Mouse (Mus musculus) midbrain, embryonic 15.5 days (tissue): ENCODE measurements at regions not wholly inside any gene's neighbourhood (a gene's known extent, or its start where the extent isn't known, plus 50 kb on each side); places are given as distances from the start of the nearest gene placed in this dataset.

Experiments used
- ATAC-seq: fragments of 200-750 bp; cut with Nextera tagmentation; replicated peaks from 2 replicates; pipeline ENCODE4 v1.8.0; 2017; ENCODE audit warnings: moderate TSS enrichment
- H3K27ac ChIP-seq: fragments of 300-500 bp; sonication (generic); 2 replicates; pipeline ENCODE4 v1.5.1; 2015; ENCODE audit warnings: mild to moderate bottlenecking, inconsistent platforms
- H3K27me3 ChIP-seq: fragments of 300-500 bp; sonication (generic); replicated peaks from 2 replicates; pipeline ENCODE4 v1.6.1; 2015; ENCODE audit warnings: inconsistent platforms
- H3K36me3 ChIP-seq: fragments of 300-500 bp; sonication (generic); replicated peaks from 2 replicates; pipeline ENCODE4 v1.6.1; 2015; ENCODE audit warnings: inconsistent platforms
- H3K4me1 ChIP-seq: fragments of 300-500 bp; sonication (generic); 2 replicates; pipeline ENCODE4 v1.6.1; 2015; ENCODE audit warnings: inconsistent platforms
- H3K4me2 ChIP-seq: fragments of 300-500 bp; sonication (generic); 2 replicates; pipeline ENCODE4 v1.6.1; 2015; ENCODE audit warnings: inconsistent platforms, mild to moderate bottlenecking, moderate library complexity
- H3K4me3 ChIP-seq: fragments of 300-500 bp; sonication (generic); 2 replicates; pipeline ENCODE4 v1.5.1; 2015; ENCODE audit warnings: mild to moderate bottlenecking, inconsistent platforms
- H3K9ac ChIP-seq: fragments of 300-500 bp; sonication (generic); 2 replicates; pipeline ENCODE4 v1.6.1; 2015; ENCODE audit warnings: mild to moderate bottlenecking, inconsistent platforms
- H3K9me3 ChIP-seq: fragments of 300-500 bp; sonication (generic); 2 replicates; pipeline ENCODE4 v1.6.1; 2016; ENCODE audit warnings: inconsistent platforms
- WGBS: fragments of 180-500 bp; shearing (Covaris S2); methylation state at CpG from one replicate; pipeline ENCODE4 v1.1.7; 2015; ENCODE audit warnings: mixed read lengths; 5-methylcytosine and 5-hydroxymethylcytosine counted together

- H3K4me1 ChIP-seq, result no peaks in the 10 kb centered on the region
- no peaks in the 10 kb centered on the region for H3K36me3 ChIP-seq
- H3K9ac ChIP-seq, result no peak overlapping the region
- H3K27ac ChIP-seq, result no peak overlapping the region
- H3K4me3 ChIP-seq, result no peak overlapping the region
- H3K27me3 ChIP-seq, result no peaks in the 10 kb centered on the region
- no peak for ATAC-seq
- H3K9me3 ChIP-seq, result no peaks in the 10 kb centered on the region
- no peak overlapping the region for H3K4me2 ChIP-seq
Measured at GRCm38 (mm10) chr1:12354531-12354930, 940.6 kb downstream of the A830018L16Rik start.

- H3K27me3 ChIP-seq, result no peaks in the 10 kb centered on the region
- H3K4me1 ChIP-seq, result no peaks in the 10 kb centered on the region
- no peak overlapping the region for H3K4me2 ChIP-seq
- no peaks in the 10 kb centered on the region for H3K9me3 ChIP-seq
- H3K36me3 ChIP-seq, result no peaks in the 10 kb centered on the region
- ATAC-seq, result no peak
- 92% methylated on average over 6 of the region's 6 CpGs for WGBS
- H3K27ac ChIP-seq, result no peak overlapping the region
- no peak overlapping the region for H3K4me3 ChIP-seq
- H3K9ac ChIP-seq, result no peak overlapping the region
Measured at GRCm38 (mm10) chr1:12367872-12368271, 954.0 kb downstream of the A830018L16Rik start.

GRCm38 (mm10) chr1:12372968-12373367 is 959.1 kb downstream of the A830018L16Rik start:
- Histone ChIP-seq H3K27me3 (no peaks in the 10 kb centered on the region), H3K4me1 (no peaks in the 10 kb centered on the region), H3K4me2 (no peak overlapping the region), H3K9me3 (no peaks in the 10 kb centered on the region), H3K4me3 (no peak overlapping the region), H3K27ac (no peak overlapping the region), H3K9ac (no peak overlapping the region), H3K36me3 (no peaks in the 10 kb centered on the region)
- no peak for ATAC-seq

- H3K4me2 ChIP-seq, result no peak overlapping the region
- H3K36me3 ChIP-seq, result no peaks in the 10 kb centered on the region
- no peaks in the 10 kb centered on the region for H3K9me3 ChIP-seq
- no peaks in the 10 kb centered on the region for H3K4me1 ChIP-seq
- no peak overlapping the region for H3K27ac ChIP-seq
- no peak overlapping the region for H3K9ac ChIP-seq
- no peak overlapping the region for H3K4me3 ChIP-seq
- H3K27me3 ChIP-seq, result no peaks in the 10 kb centered on the region
- 0 out of 2 replicates have a peak, but pooled peaks have one; percentile 54 for ATAC-seq
- 27% methylated on average over 7 of the region's 7 CpGs for WGBS
Measured at GRCm38 (mm10) chr1:12398146-12398884, 984.4 kb downstream of the A830018L16Rik start.

- Histone ChIP-seq H3K27me3 (no peaks in the 10 kb centered on the region), H3K9me3 (no peaks in the 10 kb centered on the region), H3K27ac (no peak overlapping the region), H3K9ac (no peak overlapping the region), H3K36me3 (no peaks in the 10 kb centered on the region), H3K4me1 (no peaks in the 10 kb centered on the region), H3K4me2 (no peak overlapping the region), H3K4me3 (no peak overlapping the region)
- ATAC-seq, result no peak
- WGBS, result 82% methylated on average over 4 of the region's 4 CpGs
Measured at GRCm38 (mm10) chr1:12405391-12406270, 991.7 kb downstream of the A830018L16Rik start.

- H3K27ac ChIP-seq, result no peak overlapping the region
- H3K9ac ChIP-seq, result no peak overlapping the region
- no peaks in the 10 kb centered on the region for H3K4me1 ChIP-seq
- 61% methylated on average over 6 of the region's 6 CpGs for WGBS
- H3K9me3 ChIP-seq, result no peaks in the 10 kb centered on the region
- H3K36me3 ChIP-seq, result no peaks in the 10 kb centered on the region
- no peaks in the 10 kb centered on the region for H3K27me3 ChIP-seq
- no peak overlapping the region for H3K4me2 ChIP-seq
- peak; percentile 66; the same call in 1 of the 2 replicates for ATAC-seq
- no peak overlapping the region for H3K4me3 ChIP-seq
Measured at GRCm38 (mm10) chr1:12409738-12410523, 996.0 kb downstream of the A830018L16Rik start.

- no peak overlapping the region for H3K4me2 ChIP-seq
- H3K4me3 ChIP-seq, result no peak overlapping the region
- ATAC-seq, result peak; percentile 27; the same call in 1 of the 2 replicates
- no peaks in the 10 kb centered on the region for H3K9me3 ChIP-seq
- no peaks in the 10 kb centered on the region for H3K27me3 ChIP-seq
- H3K36me3 ChIP-seq, result no peaks in the 10 kb centered on the region
- H3K9ac ChIP-seq, result no peak overlapping the region
- no peaks in the 10 kb centered on the region for H3K4me1 ChIP-seq
- H3K27ac ChIP-seq, result no peak overlapping the region
Measured at GRCm38 (mm10) chr1:12410524-12410886, 996.6 kb downstream of the A830018L16Rik start.

- no peaks in the 10 kb centered on the region for H3K9me3 ChIP-seq
- no peaks in the 10 kb centered on the region for H3K4me1 ChIP-seq
- WGBS, result 70% methylated on average over 2 of the region's 2 CpGs
- no peak for ATAC-seq
- H3K4me2 ChIP-seq, result no peak overlapping the region
- H3K36me3 ChIP-seq, result no peaks in the 10 kb centered on the region
- H3K4me3 ChIP-seq, result no peak overlapping the region
- no peaks in the 10 kb centered on the region for H3K27me3 ChIP-seq
- no peak overlapping the region for H3K9ac ChIP-seq
- no peak overlapping the region for H3K27ac ChIP-seq
Measured at GRCm38 (mm10) chr1:12424510-12424909, 1010.6 kb downstream of the A830018L16Rik start.

- Histone ChIP-seq H3K4me3 (no peak overlapping the region), H3K4me2 (no peak overlapping the region), H3K9me3 (no peaks in the 10 kb centered on the region), H3K36me3 (no peaks in the 10 kb centered on the region), H3K27me3 (no peaks in the 10 kb centered on the region), H3K27ac (no peak overlapping the region), H3K4me1 (no peaks in the 10 kb centered on the region), H3K9ac (no peak overlapping the region)
- 79% methylated on average over 2 of the region's 2 CpGs for WGBS
- no peak for ATAC-seq
Measured at GRCm38 (mm10) chr1:12437894-12438293, 1024.0 kb downstream of the A830018L16Rik start.

- no peak for ATAC-seq
- Histone ChIP-seq H3K4me1 (no peaks in the 10 kb centered on the region), H3K36me3 (no peaks in the 10 kb centered on the region), H3K4me2 (no peak overlapping the region), H3K27ac (no peak overlapping the region), H3K9ac (no peak overlapping the region), H3K4me3 (no peak overlapping the region), H3K27me3 (no peaks in the 10 kb centered on the region), H3K9me3 (no peaks in the 10 kb centered on the region)
- WGBS, result 97% methylated on average over 2 of the region's 2 CpGs
Measured at GRCm38 (mm10) chr1:12466255-12466654, 1052.3 kb downstream of the A830018L16Rik start.

- Histone ChIP-seq H3K27me3 (no peaks in the 10 kb centered on the region), H3K27ac (no peak overlapping the region), H3K9me3 (no peaks in the 10 kb centered on the region), H3K4me2 (no peak overlapping the region), H3K4me1 (no peaks in the 10 kb centered on the region), H3K36me3 (no peaks in the 10 kb centered on the region), H3K4me3 (no peak overlapping the region), H3K9ac (no peak overlapping the region)
- 64% methylated on average over 5 of the region's 5 CpGs for whole genome bisulfite sequencing
- no peak for ATAC-seq
Measured at GRCm38 (mm10) chr1:12478983-12479763, 1065.3 kb downstream of the A830018L16Rik start.

- Histone ChIP-seq H3K4me2 (no peak overlapping the region), H3K4me1 (no peaks in the 10 kb centered on the region), H3K27ac (no peak overlapping the region), H3K9ac (no peak overlapping the region), H3K9me3 (no peaks in the 10 kb centered on the region), H3K27me3 (no peaks in the 10 kb centered on the region), H3K36me3 (no peaks in the 10 kb centered on the region), H3K4me3 (no peak overlapping the region)
- 83% methylated on average over 3 of the region's 3 CpGs for WGBS
- ATAC-seq, result no peak
Measured at GRCm38 (mm10) chr1:12500442-12500841, 1086.5 kb downstream of the A830018L16Rik start.
